Mouse (Mus musculus) embryonic facial prominence, embryonic 12.5 days (tissue): Measurements from ENCODE around the gene Armc5. TPM values are rescaled to one million over a fixed set of nuclear protein-coding genes. Genes with fewer than 3 reads are reported as not detected.
A peak's percentile ranks its signal among the peaks of the same experiment; 100 is the strongest.

Experiments used
- ATAC-seq: fragments of 200-750 bp; cut with Nextera tagmentation; 2 replicates; pipeline ENCODE4 v1.8.0; 2017; ENCODE audit not compliant: insufficient number of reproducible peaks, insufficient read depth, low FRiP score, low TSS enrichment
- H3K27ac ChIP-seq: fragments of 300-500 bp; sonication (generic); 2 replicates; pipeline ENCODE4 v1.5.1; 2016; ENCODE audit warnings: mild to moderate bottlenecking
- H3K27me3 ChIP-seq: fragments of 300-500 bp; sonication (generic); 2 replicates; pipeline ENCODE4 v1.6.1; 2016; ENCODE audit warnings: mild to moderate bottlenecking, moderate library complexity
- H3K36me3 ChIP-seq: fragments of 300-500 bp; sonication (generic); 2 replicates; pipeline ENCODE4 v1.6.1; 2016; ENCODE audit warnings: mild to moderate bottlenecking
- H3K4me1 ChIP-seq: fragments of 300-500 bp; sonication (generic); 2 replicates; pipeline ENCODE4 v1.6.1; 2016
- H3K4me2 ChIP-seq: fragments of 300-500 bp; sonication (generic); replicated peaks from 2 replicates; pipeline ENCODE4 v1.6.1; 2016; ENCODE audit warnings: mild to moderate bottlenecking, moderate library complexity
- H3K4me3 ChIP-seq: fragments of 300-500 bp; sonication (generic); 2 replicates; pipeline ENCODE4 v1.5.1; 2016; ENCODE audit warnings: mild to moderate bottlenecking
- H3K9ac ChIP-seq: fragments of 300-500 bp; sonication (generic); 2 replicates; pipeline ENCODE4 v1.6.1; 2016; ENCODE audit warnings: mild to moderate bottlenecking, moderate library complexity
- H3K9me3 ChIP-seq: fragments of 300-500 bp; sonication (generic); 2 replicates; pipeline ENCODE4 v1.6.1; 2016; ENCODE audit warnings: mild to moderate bottlenecking, moderate library complexity
- WGBS: fragments of 180-500 bp; shearing (Covaris S2); methylation state at CpG from one replicate; pipeline ENCODE4 v1.1.7; 2016; 5-methylcytosine and 5-hydroxymethylcytosine counted together
- polyA plus RNA-seq: library from polyadenylated mRNA; unstranded; fragments of >200 nt; fragmentation: Nextera tagmentation; extraction: Ambion mirVana; gene quantifications from 2 replicates; pipeline ENCODE4 v1.2.1, GENCODE M21; 2016

Armc5 gene
- polyA plus RNA-seq, 1 experiment from 2014 or later: 18.8 TPM

DNA sequence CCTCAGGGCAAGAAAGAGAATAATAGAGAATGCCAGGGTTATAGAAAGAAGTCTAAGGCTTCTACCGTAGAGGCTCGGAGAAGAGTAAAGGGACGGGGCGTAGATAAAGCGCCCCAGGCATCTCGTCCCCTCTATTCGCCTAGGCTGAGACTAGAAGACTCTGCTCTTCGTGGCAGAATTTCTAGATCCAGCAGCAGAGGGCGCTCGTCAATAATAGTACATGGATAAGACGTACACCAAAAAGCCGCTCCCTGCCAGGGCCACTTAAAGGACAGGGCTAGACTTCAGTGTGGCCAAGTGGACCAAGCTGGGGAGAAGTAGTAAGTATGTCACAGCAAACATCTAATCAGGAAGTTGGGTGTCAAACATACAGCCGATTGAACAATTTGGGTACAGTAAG lies 10.3 kb downstream of the Armc5 start:
- H3K27me3 ChIP-seq: peaks cover 6% of the 10 kb centered on the region; the same call in 1 of the 2 replicates

DNA sequence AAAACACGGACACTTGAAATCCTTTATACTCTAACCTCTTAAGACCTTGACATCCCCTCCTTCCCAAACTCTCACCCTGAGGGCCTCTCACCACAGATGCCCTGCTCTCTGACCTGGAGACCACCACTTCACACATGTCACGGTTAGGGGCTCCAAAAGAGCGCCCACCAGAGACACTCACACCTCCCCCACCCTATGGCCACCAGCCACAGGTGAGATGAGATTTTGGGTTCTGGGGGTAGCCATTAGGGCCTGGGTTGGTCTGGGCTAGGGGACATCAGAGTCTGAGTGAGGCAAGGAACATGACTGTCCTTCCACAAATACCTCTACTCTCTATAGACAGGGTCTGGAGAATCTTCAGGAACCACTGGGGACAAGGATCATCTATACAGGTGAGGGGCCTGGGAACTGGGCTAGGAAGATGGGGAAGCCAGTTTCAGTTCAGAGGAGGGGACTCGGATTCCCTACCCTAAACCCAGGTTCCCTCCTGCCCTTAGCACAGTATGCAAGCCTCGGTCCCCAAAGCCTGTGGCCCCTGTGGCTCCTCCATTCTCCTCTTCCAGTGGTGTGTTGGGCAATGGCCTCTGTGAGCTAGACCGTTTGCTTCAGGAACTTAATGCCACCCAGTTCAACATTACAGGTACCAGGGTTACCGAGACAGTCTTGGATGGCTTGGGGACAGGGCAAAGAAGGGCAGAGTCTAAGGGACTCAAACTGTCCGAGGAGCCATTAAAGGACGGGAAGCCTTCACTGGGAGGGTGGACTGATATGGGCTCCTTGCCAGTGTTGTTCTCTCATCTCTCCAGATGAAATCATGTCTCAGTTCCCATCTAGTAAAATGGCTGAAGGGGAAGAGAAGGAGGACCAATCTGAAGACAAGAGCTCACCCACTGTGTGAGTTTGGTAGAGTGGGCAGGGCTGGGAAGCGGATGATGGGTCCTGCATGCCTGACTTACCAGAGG lies 11.2 kb downstream of the Armc5 start:
- peaks cover 6% of the 10 kb centered on the region; the same call in 1 of the 2 replicates for H3K27me3 ChIP-seq

More for the DNA sequence above, 10.3 kb downstream of the Armc5 start:
- Histone ChIP-seq H3K9ac (peak overlapping the region; percentile 64), H3K4me1 (peaks cover 30% of the 10 kb centered on the region), H3K36me3 (peaks cover 34% of the 10 kb centered on the region), H3K4me3 (peak overlapping the region; percentile 53), H3K27ac (peak overlapping the region; percentile 85), H3K9me3 (no peaks in the 10 kb centered on the region), H3K4me2 (peak overlapping the region; percentile 63)
- peak; percentile 65; the same call in 1 of the 2 replicates for ATAC-seq
- under 1% methylated on average over 13 of the region's 13 CpGs for WGBS

DNA sequence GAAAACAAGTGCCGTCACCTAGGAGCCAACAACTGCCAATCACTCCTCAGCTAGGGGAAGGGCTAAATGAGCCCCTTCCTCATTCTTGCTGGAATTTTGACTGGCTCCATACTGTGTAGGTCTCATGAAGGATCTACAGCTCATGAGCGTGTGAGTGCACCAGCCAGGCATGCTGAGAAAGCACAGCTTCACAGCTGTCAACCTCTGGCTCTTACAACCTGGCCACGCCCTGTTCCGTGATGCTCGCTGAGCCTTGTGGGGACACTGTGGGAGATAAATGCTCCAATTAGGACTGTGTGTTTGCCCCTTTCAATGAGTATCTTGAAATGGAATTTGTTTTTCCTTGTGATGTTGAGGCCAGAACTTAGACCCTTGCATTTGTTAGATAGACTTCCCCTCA lies 12.9 kb downstream of the Armc5 start:
- Histone ChIP-seq H3K4me1 (peaks cover 30% of the 10 kb centered on the region), H3K9ac (no peak overlapping the region), H3K4me2 (no peak overlapping the region), H3K4me3 (no peak overlapping the region), H3K27ac (no peak overlapping the region), H3K9me3 (no peaks in the 10 kb centered on the region), H3K36me3 (peaks cover 22% of the 10 kb centered on the region), H3K27me3 (peaks cover 6% of the 10 kb centered on the region; the same call in 1 of the 2 replicates)
- no peak for ATAC-seq
- 87% methylated on average over 5 of the region's 5 CpGs for WGBS

More for the DNA sequence above, 11.2 kb downstream of the Armc5 start:
- H3K27ac ChIP-seq: no peak overlapping the region
- H3K4me1 ChIP-seq: peaks cover 34% of the 10 kb centered on the region
- H3K9ac ChIP-seq: no peak overlapping the region; the same call in 1 of the 2 replicates
- ATAC-seq: no peak
- H3K36me3 ChIP-seq: peaks cover 32% of the 10 kb centered on the region
- H3K4me2 ChIP-seq: peak overlapping the region; percentile 63
- 80% methylated on average over 10 of the region's 10 CpGs for WGBS
- H3K4me3 ChIP-seq: peak overlapping the region; percentile 53
- no peaks in the 10 kb centered on the region for H3K9me3 ChIP-seq

DNA sequence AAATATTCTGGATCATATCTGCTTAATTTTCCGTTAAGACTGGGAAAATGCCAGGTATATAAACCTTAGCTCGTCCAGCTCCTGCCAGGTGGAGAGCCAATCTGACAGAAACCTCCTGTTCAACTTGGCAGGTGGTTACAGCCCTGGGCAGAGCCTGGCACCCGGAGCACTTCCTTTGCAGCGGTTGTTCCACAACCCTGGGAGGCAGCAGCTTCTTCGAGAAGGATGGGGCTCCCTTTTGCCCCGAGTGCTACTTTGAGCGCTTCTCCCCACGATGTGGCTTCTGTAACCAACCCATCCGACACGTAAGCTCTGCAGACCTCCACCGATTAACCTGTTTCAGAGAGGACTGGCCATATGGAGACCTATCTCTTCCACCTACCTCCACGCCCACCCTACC lies 14.8 kb downstream of the Armc5 start:
- H3K27ac ChIP-seq: no peak overlapping the region
- WGBS: 53% methylated on average over 12 of the region's 12 CpGs
- peak overlapping the region; percentile 46 for H3K4me2 ChIP-seq

DNA sequence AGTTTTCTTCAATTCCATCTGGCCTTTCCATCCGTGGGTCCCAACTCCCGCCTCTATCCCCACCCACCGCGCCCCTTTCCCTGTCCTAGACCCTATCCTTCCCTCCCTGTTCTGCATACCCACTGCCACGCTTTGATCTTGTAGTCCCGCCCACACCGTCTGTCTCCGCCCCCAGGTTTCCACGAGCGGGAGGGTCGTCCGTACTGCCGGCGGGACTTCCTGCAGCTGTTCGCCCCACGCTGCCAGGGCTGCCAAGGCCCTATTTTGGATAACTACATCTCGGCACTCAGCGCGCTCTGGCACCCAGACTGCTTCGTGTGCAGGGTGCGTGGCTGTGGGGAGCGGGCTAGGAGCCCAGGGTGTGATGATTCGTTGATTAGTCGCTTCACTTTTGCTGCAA lies 15.5 kb downstream of the Armc5 start:
- ATAC-seq: peak; percentile 19; the same call in 1 of the 2 replicates
- peaks cover 6% of the 10 kb centered on the region; the same call in 1 of the 2 replicates for H3K27me3 ChIP-seq
- 13% methylated on average over 24 of the region's 24 CpGs for WGBS

More for the DNA sequence above, 14.8 kb downstream of the Armc5 start:
- Histone ChIP-seq H3K27me3 (peaks cover 6% of the 10 kb centered on the region; the same call in 1 of the 2 replicates), H3K9me3 (no peaks in the 10 kb centered on the region), H3K4me1 (peaks cover 23% of the 10 kb centered on the region), H3K4me3 (peak overlapping the region; percentile 29; the same call in 1 of the 2 replicates), H3K9ac (peak overlapping the region; percentile 21; the same call in 1 of the 2 replicates), H3K36me3 (peaks cover 17% of the 10 kb centered on the region)
- no peak for ATAC-seq

DNA sequence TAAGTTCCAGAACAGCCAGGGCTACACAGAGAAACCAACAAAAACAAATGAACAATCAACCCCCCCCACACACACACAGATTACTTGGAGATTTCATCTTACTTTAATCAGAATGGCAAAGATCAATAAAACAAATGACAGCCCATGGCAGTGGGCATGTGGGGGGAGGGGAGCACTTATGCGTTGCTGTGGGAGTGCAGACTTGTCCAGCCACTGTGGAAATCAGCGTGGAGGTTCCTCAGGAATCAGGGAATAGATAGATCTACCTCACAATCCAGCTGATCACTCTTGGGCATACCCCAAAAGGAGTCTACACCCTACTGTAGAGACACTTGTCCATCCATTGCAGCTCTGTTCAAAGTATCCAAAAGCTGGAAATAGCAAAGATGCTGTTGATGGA lies 17.8 kb downstream of the Armc5 start:
- H3K27ac ChIP-seq: no peak overlapping the region
- H3K9me3 ChIP-seq: no peaks in the 10 kb centered on the region
- peaks cover 6% of the 10 kb centered on the region; the same call in 1 of the 2 replicates for H3K27me3 ChIP-seq
- WGBS: 58% methylated on average over 2 of the region's 2 CpGs
- peaks cover 8% of the 10 kb centered on the region for H3K36me3 ChIP-seq
- peaks cover 19% of the 10 kb centered on the region for H3K4me1 ChIP-seq
- no peak overlapping the region for H3K4me3 ChIP-seq
- no peak overlapping the region for H3K4me2 ChIP-seq
- no peak overlapping the region for H3K9ac ChIP-seq
- no peak for ATAC-seq

More for the DNA sequence above, 15.5 kb downstream of the Armc5 start:
- H3K9ac ChIP-seq: peak overlapping the region; percentile 21; the same call in 1 of the 2 replicates
- peak overlapping the region; percentile 46 for H3K4me2 ChIP-seq
- H3K9me3 ChIP-seq: no peaks in the 10 kb centered on the region
- peak overlapping the region; percentile 29 for H3K4me3 ChIP-seq
- peaks cover 17% of the 10 kb centered on the region for H3K36me3 ChIP-seq
- H3K27ac ChIP-seq: no peak overlapping the region
- H3K4me1 ChIP-seq: peaks cover 29% of the 10 kb centered on the region

DNA sequence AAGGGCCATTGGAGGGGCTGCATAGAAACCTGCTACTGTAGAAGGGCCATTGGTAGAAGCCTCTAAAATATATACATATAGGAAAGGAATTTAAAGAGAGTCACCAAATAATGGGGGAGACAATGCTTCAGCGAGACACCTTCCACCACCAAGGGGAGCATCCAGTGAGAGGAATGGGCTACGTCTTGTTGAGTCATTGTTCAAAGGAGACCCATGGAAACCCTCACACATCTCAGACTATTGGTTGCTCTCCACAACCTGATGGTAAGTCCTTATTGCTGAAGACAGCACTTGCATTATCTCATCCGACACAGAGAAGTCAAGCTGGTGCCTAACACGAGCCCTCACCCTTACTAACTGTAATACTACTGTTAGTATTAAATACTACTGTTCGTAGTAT lies 18.6 kb downstream of the Armc5 start:
- Histone ChIP-seq H3K4me1 (peaks cover 19% of the 10 kb centered on the region), H3K9ac (no peak overlapping the region), H3K27ac (no peak overlapping the region), H3K4me3 (no peak overlapping the region), H3K4me2 (no peak overlapping the region), H3K9me3 (no peaks in the 10 kb centered on the region), H3K36me3 (peaks cover 3% of the 10 kb centered on the region; the same call in 1 of the 2 replicates), H3K27me3 (peaks cover 6% of the 10 kb centered on the region; the same call in 1 of the 2 replicates)
- ATAC-seq: no peak
- WGBS: 86% methylated on average over 5 of the region's 5 CpGs

DNA sequence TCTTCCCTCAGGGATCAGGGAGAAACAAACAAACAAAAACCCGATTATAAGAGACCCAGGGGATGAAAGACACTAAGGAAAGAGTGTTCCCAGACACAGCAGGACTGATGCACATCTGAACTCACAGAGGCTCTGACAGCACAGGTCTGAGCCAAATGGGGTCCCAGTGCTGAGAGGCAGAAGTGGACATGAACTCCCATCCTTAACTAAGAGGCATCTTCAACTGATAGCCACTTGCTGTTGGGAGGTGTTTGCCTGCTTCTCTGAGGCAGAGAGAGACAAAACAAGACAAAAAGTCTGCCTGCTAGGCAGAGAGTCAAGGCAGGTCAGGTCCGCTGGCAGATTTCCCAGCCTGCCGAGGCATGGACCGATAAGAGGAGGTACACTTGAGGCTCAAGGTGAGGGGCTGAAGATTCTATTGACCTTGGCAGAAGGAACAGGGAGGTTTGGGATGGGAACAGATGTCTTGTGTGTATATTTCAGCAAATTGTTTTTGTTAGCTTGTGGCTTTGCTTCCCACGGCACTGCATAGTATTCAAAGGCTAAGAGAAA lies 19.7 kb downstream of the Armc5 start:
- ATAC-seq: no peak
- Histone ChIP-seq H3K4me3 (no peak overlapping the region), H3K27me3 (no peaks in the 10 kb centered on the region), H3K4me1 (peaks cover 18% of the 10 kb centered on the region), H3K9ac (0 out of 2 replicates have a peak overlapping the region, but pooled peaks have one; percentile 7), H3K36me3 (peaks cover 3% of the 10 kb centered on the region; the same call in 1 of the 2 replicates), H3K9me3 (no peaks in the 10 kb centered on the region), H3K27ac (no peak overlapping the region), H3K4me2 (no peak overlapping the region)
- 65% methylated on average over 5 of the region's 5 CpGs for WGBS

DNA sequence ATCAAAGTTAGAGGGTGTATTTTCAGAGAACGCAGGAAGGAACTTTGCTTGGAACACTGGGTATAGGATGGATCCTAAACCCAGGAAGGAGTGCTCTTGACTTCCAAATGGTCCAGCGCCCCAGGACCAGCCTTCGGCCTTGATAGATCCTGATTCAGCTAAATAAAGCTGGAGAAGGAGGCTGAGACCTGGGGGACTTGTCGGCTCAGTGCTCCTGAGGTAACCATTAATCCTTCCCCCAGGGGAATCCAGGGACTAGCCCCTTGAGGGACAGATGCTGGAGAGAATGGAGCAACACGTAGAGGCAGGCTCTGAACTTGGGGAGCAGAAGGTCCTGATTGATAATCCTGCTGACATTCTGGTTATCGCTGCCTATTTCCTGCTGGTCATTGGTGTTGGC lies 28.3 kb downstream of the Armc5 start, which contains the start of gene Slc5a2:
TSS of gene Slc5a2 (plus strand) at position 247 of the 400 bp plus-strand sequence.
- Histone ChIP-seq H3K27ac (no peak within 1 kb of the TSS), H3K36me3 (no peaks in the 10 kb centered on the region), H3K4me1 (no peaks in the 10 kb centered on the region), H3K9ac (no peak within 1 kb of the TSS), H3K9me3 (no peaks in the 10 kb centered on the region), H3K4me3 (no peak within 1 kb of the TSS), H3K4me2 (no peak within 1 kb of the TSS), H3K27me3 (no peaks in the 10 kb centered on the region)
- ATAC-seq: no peak
- WGBS: 80% methylated on average over 6 of the region's 6 CpGs

DNA sequence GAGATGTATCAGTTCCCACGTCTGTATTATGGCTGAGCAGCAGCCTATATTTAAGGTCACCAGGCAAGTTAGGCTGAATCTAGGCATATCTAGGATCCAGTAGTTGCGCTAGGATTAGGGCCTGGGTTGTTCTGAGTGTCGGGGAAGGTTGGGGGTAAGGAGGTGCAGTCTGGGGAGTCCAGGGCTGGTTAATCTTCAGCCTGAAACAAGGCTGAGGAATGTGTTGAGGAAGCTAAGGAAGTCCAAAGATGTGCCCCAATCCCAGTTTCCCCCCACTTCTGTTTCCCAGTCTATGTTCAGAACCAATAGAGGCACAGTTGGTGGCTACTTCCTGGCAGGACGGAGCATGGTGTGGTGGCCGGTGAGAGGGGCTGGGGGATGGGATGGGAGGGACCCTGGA lies 28.9 kb downstream of the Armc5 start:
- no peaks in the 10 kb centered on the region for H3K9me3 ChIP-seq
- no peak for ATAC-seq
- no peak overlapping the region for H3K27ac ChIP-seq
- no peaks in the 10 kb centered on the region for H3K4me1 ChIP-seq
- no peak overlapping the region for H3K4me3 ChIP-seq
- no peak overlapping the region for H3K4me2 ChIP-seq
- WGBS: 75% methylated on average over 5 of the region's 5 CpGs
- H3K27me3 ChIP-seq: no peaks in the 10 kb centered on the region
- no peak overlapping the region for H3K9ac ChIP-seq
- 0 out of 2 replicates have a peak, but pooled peaks cover 5% of the 10 kb centered on the region for H3K36me3 ChIP-seq

DNA sequence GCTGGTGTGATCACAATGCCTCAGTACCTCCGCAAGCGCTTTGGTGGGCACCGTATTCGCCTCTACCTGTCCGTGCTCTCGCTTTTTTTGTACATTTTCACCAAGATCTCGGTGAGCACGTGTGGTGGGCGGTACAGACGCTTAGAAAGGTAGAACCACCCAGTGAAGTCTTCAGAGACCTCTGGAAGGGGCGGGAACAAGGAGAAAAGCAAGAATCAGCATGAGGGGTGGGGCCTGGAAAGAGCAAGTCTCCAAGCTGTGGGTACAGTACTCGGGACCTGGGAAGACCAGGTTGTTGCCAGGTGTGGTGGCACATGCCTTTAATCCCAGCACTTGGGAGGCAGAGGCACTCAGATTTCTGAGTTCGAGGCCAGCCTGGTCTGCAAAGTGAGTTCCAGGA lies 30.2 kb downstream of the Armc5 start:
- no peak overlapping the region for H3K4me3 ChIP-seq
- H3K27me3 ChIP-seq: no peaks in the 10 kb centered on the region
- H3K9ac ChIP-seq: no peak overlapping the region
- no peaks in the 10 kb centered on the region for H3K9me3 ChIP-seq
- no peak overlapping the region for H3K27ac ChIP-seq
- no peak for ATAC-seq
- H3K4me1 ChIP-seq: no peaks in the 10 kb centered on the region
- H3K36me3 ChIP-seq: peaks cover 19% of the 10 kb centered on the region; the same call in 1 of the 2 replicates
- 66% methylated on average over 13 of the region's 13 CpGs for WGBS
- H3K4me2 ChIP-seq: no peak overlapping the region
